Mouse (Mus musculus): Measurements from ENCODE around the gene Rars2. TPM values are rescaled to one million over a fixed set of nuclear protein-coding genes. Genes with fewer than 3 reads are reported as not detected.
A peak's percentile ranks its signal among the peaks of the same experiment; 100 is the strongest.

Rars2 gene
- polyA plus RNA-seq, 1 experiment from 2014 or later, result 70.9 TPM

- ATAC-seq (replicated peaks; ENCODE audit: low FRiP score) (no peak), DNase-seq (ENCODE audit: low spot score) (no peak)
- Histone ChIP-seq H3K27ac (ENCODE audit: low read depth, low read length) (no peak overlapping the region), H3K4me1 (replicated peaks; ENCODE audit: control insufficient read depth, insufficient read depth, low read length) (no peaks in the 10 kb centered on the region), H3K27me3 (replicated peaks; ENCODE audit: control insufficient read depth, insufficient read depth, low read length) (no peaks in the 10 kb centered on the region), H3K9ac (ENCODE audit: low read depth, low read length) (no peak overlapping the region), H3K4me3 (ENCODE audit: low read depth, low read length) (no peak overlapping the region), H3K4me2 (no peak overlapping the region), H3K36me3 (ENCODE audit: control insufficient read depth, insufficient read depth, low read length) (peaks cover 41% of the 10 kb centered on the region), H3K9me3 (ENCODE audit: control insufficient read depth, low read length) (no peaks in the 10 kb centered on the region)
- WGBS, result 78% methylated on average over 2 of the region's 2 CpGs
Observed at GRCm38 (mm10) chr4:34659012-34659411, 44.3 kb downstream of the Rars2 start.

DNA sequence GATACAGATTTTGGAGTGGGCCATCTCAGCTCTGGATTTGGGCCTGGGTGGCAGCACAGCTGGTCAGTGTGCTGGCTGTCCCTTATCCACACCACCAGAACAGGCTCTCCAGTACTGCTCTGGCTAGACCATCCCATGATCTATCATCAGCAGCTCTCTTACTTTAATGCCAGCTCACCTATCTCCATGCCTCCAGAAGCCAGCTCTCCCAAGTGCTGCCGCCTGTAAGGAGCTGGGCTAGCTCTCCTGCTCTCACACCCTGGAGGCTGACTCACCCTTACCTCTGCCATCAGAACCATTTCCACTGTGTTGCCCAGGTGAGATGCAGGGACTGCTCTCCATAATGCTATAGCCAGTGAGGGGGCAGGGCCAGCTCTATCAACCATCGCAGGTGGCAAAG is 46.8 kb downstream of the Rars2 start:
- DNase-seq (ENCODE audit: low spot score) (no peak), ATAC-seq (replicated peaks; ENCODE audit: low FRiP score) (no peak)
- H3K4me2 ChIP-seq, result no peak overlapping the region
- H3K4me3 ChIP-seq (ENCODE audit: low read depth, low read length), result no peak overlapping the region
- H3K9ac ChIP-seq (ENCODE audit: low read depth, low read length), result no peak overlapping the region
- H3K27ac ChIP-seq (ENCODE audit: low read depth, low read length), result no peak overlapping the region
- H3K9me3 ChIP-seq (ENCODE audit: control insufficient read depth, low read length), result no peaks in the 10 kb centered on the region
- H3K27me3 ChIP-seq (replicated peaks; ENCODE audit: control insufficient read depth, insufficient read depth, low read length), result no peaks in the 10 kb centered on the region
- H3K4me1 ChIP-seq (replicated peaks; ENCODE audit: control insufficient read depth, insufficient read depth, low read length), result no peaks in the 10 kb centered on the region
- H3K36me3 ChIP-seq (ENCODE audit: control insufficient read depth, insufficient read depth, low read length), result peaks cover 41% of the 10 kb centered on the region
- WGBS, result 90% methylated on average over 2 of the region's 2 CpGs

- WGBS, result 89% methylated on average over 6 of the region's 6 CpGs
- Histone ChIP-seq H3K4me2 (no peak overlapping the region), H3K27me3 (replicated peaks; ENCODE audit: control insufficient read depth, insufficient read depth, low read length) (no peaks in the 10 kb centered on the region), H3K9me3 (ENCODE audit: control insufficient read depth, low read length) (no peaks in the 10 kb centered on the region), H3K9ac (ENCODE audit: low read depth, low read length) (no peak overlapping the region), H3K27ac (ENCODE audit: low read depth, low read length) (no peak overlapping the region), H3K4me3 (ENCODE audit: low read depth, low read length) (no peak overlapping the region), H3K4me1 (replicated peaks; ENCODE audit: control insufficient read depth, insufficient read depth, low read length) (no peaks in the 10 kb centered on the region), H3K36me3 (ENCODE audit: control insufficient read depth, insufficient read depth, low read length) (peaks cover 39% of the 10 kb centered on the region)
- DNase-seq (ENCODE audit: low spot score) (no peak), ATAC-seq (replicated peaks; ENCODE audit: low FRiP score) (no peak)
Observed at GRCm38 (mm10) chr4:34661927-34662326, 47.2 kb downstream of the Rars2 start.

- ATAC-seq (replicated peaks; ENCODE audit: low FRiP score), result no peak; the same call in 1 of the 2 replicates
- Histone ChIP-seq H3K9me3 (ENCODE audit: control insufficient read depth, low read length) (no peaks in the 10 kb centered on the region), H3K36me3 (ENCODE audit: control insufficient read depth, insufficient read depth, low read length) (peaks cover 23% of the 10 kb centered on the region), H3K9ac (ENCODE audit: low read depth, low read length) (no peak overlapping the region), H3K27ac (ENCODE audit: low read depth, low read length) (no peak overlapping the region), H3K4me3 (ENCODE audit: low read depth, low read length) (no peak overlapping the region), H3K27me3 (replicated peaks; ENCODE audit: control insufficient read depth, insufficient read depth, low read length) (no peaks in the 10 kb centered on the region), H3K4me2 (no peak overlapping the region), H3K4me1 (replicated peaks; ENCODE audit: control insufficient read depth, insufficient read depth, low read length) (no peaks in the 10 kb centered on the region)
- WGBS, result 65% methylated on average over 5 of the region's 5 CpGs
- DNase-seq (ENCODE audit: low spot score), result no peak
Observed at GRCm38 (mm10) chr4:34667923-34668322, 53.2 kb downstream of the Rars2 start.

DNA sequence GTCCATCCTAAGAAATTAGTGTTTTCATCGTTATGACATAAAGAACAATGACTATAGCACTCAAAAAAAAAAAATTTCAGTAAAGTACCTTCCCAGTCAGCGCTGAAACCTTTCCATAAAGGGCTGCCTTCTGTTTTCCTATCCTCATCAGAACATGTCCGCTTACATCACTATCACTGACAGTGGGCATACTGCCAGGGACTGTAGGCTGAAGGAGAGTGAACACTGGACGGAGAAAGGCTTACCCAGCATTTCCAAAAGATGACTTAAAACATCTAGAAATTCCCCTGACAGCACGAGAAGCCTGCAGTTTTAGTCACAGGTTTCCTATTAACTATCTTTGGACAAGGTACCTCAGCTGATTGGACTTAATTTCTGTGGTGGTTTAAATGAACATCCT is 59.0 kb downstream of the Rars2 start:
- DNase-seq (ENCODE audit: low spot score) (no peak), ATAC-seq (replicated peaks; ENCODE audit: low FRiP score) (no peak)
- H3K9ac ChIP-seq (ENCODE audit: low read depth, low read length), result no peak overlapping the region
- H3K27ac ChIP-seq (ENCODE audit: low read depth, low read length), result no peak overlapping the region
- no peak overlapping the region for H3K4me2 ChIP-seq
- no peak overlapping the region for H3K4me3 ChIP-seq (ENCODE audit: low read depth, low read length)
- H3K36me3 ChIP-seq (ENCODE audit: control insufficient read depth, insufficient read depth, low read length), result peaks cover 17% of the 10 kb centered on the region; the same call in 1 of the 2 replicates
- no peaks in the 10 kb centered on the region for H3K9me3 ChIP-seq (ENCODE audit: control insufficient read depth, low read length)
- H3K27me3 ChIP-seq (replicated peaks; ENCODE audit: control insufficient read depth, insufficient read depth, low read length), result no peaks in the 10 kb centered on the region
- WGBS, result 89% methylated on average over 5 of the region's 5 CpGs
- H3K4me1 ChIP-seq (replicated peaks; ENCODE audit: control insufficient read depth, insufficient read depth, low read length), result no peaks in the 10 kb centered on the region

DNA sequence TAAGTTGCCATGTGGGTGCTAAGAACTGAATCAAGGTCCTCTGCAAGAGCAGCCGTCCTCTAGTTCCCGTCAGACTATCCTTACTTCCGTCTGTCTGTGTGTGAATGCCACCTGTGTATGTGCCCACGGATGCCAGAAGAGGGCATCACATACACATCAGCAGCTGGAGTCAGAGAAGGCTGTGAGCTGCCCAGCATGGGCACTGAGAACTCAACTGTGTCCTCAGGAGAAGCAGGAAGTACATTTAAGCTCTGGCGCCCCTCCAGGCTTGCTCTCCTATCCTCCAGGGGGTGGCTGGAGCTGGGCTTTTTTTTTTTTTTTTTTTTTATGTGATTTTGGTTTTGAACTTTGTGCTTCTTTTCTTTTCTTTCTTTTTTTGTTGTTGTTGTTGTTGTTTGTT is 65.8 kb downstream of the Rars2 start:
- no peak for DNase-seq (ENCODE audit: low spot score)
- 85% methylated on average over 5 of the region's 5 CpGs for WGBS
- H3K4me3 ChIP-seq (ENCODE audit: low read depth, low read length), result no peak overlapping the region

GRCm38 (mm10) chr4:34686874-34687567 is 72.3 kb downstream of the Rars2 start, which contains the start of gene Slc35a1:
Gene Slc35a1 (minus strand): TSS chr4:34687438.
- H3K4me2 ChIP-seq, result peak within 1 kb of the TSS; percentile 61
- peak; percentile 94 for ATAC-seq (replicated peaks; ENCODE audit: low FRiP score)
- peak; percentile 89 for DNase-seq (ENCODE audit: low spot score)
- no peaks in the 10 kb centered on the region for H3K27me3 ChIP-seq (replicated peaks; ENCODE audit: control insufficient read depth, insufficient read depth, low read length)
- peak within 1 kb of the TSS; percentile 85 for H3K9ac ChIP-seq (ENCODE audit: low read depth, low read length)
- H3K36me3 ChIP-seq (ENCODE audit: control insufficient read depth, insufficient read depth, low read length), result no peaks in the 10 kb centered on the region; the same call in 1 of the 2 replicates
- H3K27ac ChIP-seq (ENCODE audit: low read depth, low read length), result peak within 1 kb of the TSS; percentile 91
- H3K4me3 ChIP-seq (ENCODE audit: low read depth, low read length), result peak within 1 kb of the TSS; percentile 84
- H3K4me1 ChIP-seq (replicated peaks; ENCODE audit: control insufficient read depth, insufficient read depth, low read length), result peaks cover 14% of the 10 kb centered on the region
- no peaks in the 10 kb centered on the region for H3K9me3 ChIP-seq (ENCODE audit: control insufficient read depth, low read length)
- 1% methylated on average over 62 of the region's 65 CpGs for WGBS

More for the DNA sequence above, 65.8 kb downstream of the Rars2 start:
- no peak for ATAC-seq (replicated peaks; ENCODE audit: low FRiP score)
- Histone ChIP-seq H3K4me1 (replicated peaks; ENCODE audit: control insufficient read depth, insufficient read depth, low read length) (peaks cover 6% of the 10 kb centered on the region), H3K4me2 (no peak overlapping the region), H3K36me3 (ENCODE audit: control insufficient read depth, insufficient read depth, low read length) (peaks cover 6% of the 10 kb centered on the region), H3K9me3 (ENCODE audit: control insufficient read depth, low read length) (no peaks in the 10 kb centered on the region), H3K27ac (ENCODE audit: low read depth, low read length) (no peak overlapping the region), H3K9ac (ENCODE audit: low read depth, low read length) (no peak overlapping the region), H3K27me3 (replicated peaks; ENCODE audit: control insufficient read depth, insufficient read depth, low read length) (no peaks in the 10 kb centered on the region)

GRCm38 (mm10) chr4:34688021-34688420 is 73.3 kb downstream of the Rars2 start:
- Histone ChIP-seq H3K4me2 (peak overlapping the region; percentile 61; the same call in 1 of the 2 replicates), H3K9ac (ENCODE audit: low read depth, low read length) (no peak overlapping the region), H3K4me3 (ENCODE audit: low read depth, low read length) (peak overlapping the region; percentile 84; the same call in 1 of the 2 replicates), H3K4me1 (replicated peaks; ENCODE audit: control insufficient read depth, insufficient read depth, low read length) (peaks cover 14% of the 10 kb centered on the region), H3K27ac (ENCODE audit: low read depth, low read length) (no peak overlapping the region), H3K9me3 (ENCODE audit: control insufficient read depth, low read length) (no peaks in the 10 kb centered on the region), H3K27me3 (replicated peaks; ENCODE audit: control insufficient read depth, insufficient read depth, low read length) (no peaks in the 10 kb centered on the region), H3K36me3 (ENCODE audit: control insufficient read depth, insufficient read depth, low read length) (no peaks in the 10 kb centered on the region)
- ATAC-seq (replicated peaks; ENCODE audit: low FRiP score) (no peak), DNase-seq (ENCODE audit: low spot score) (no peak)
- 58% methylated on average over 3 of the region's 3 CpGs for WGBS

- H3K4me3 ChIP-seq (ENCODE audit: low read depth, low read length), result no peak overlapping the region
- no peaks in the 10 kb centered on the region for H3K4me1 ChIP-seq (replicated peaks; ENCODE audit: control insufficient read depth, insufficient read depth, low read length)
- 57% methylated on average over 5 of the region's 5 CpGs for WGBS
- no peak overlapping the region for H3K4me2 ChIP-seq
- H3K9me3 ChIP-seq (ENCODE audit: control insufficient read depth, low read length), result no peaks in the 10 kb centered on the region
- H3K36me3 ChIP-seq (ENCODE audit: control insufficient read depth, insufficient read depth, low read length), result no peaks in the 10 kb centered on the region
- no peak for DNase-seq (ENCODE audit: low spot score)
- ATAC-seq (replicated peaks; ENCODE audit: low FRiP score), result peak; percentile 65; the same call in 1 of the 2 replicates
- H3K27ac ChIP-seq (ENCODE audit: low read depth, low read length), result no peak overlapping the region
- H3K9ac ChIP-seq (ENCODE audit: low read depth, low read length), result no peak overlapping the region
- no peaks in the 10 kb centered on the region for H3K27me3 ChIP-seq (replicated peaks; ENCODE audit: control insufficient read depth, insufficient read depth, low read length)
Observed at GRCm38 (mm10) chr4:34701528-34701927, 86.8 kb downstream of the Rars2 start.

Measured in liver, embryonic 11.5 days (tissue).